Mouse (Mus musculus) cerebellum, adult 2 months (tissue): ENCODE measurements around the gene Nipa2.

Experiments
- CTCF ChIP-seq: fragments of 200-500 bp; IDR thresholded peaks from 2 replicates; pipeline ENCODE4 v1.5.1; 2011; ENCODE audit warnings: low read depth, mild to moderate bottlenecking, control low read depth, low read length, moderate library complexity, borderline replicate concordance; ENCODE audit not compliant: insufficient read depth
- POLR2A ChIP-seq: fragments of 200-500 bp; IDR thresholded peaks from 2 replicates; pipeline ENCODE4 v1.6.1; 2011; ENCODE audit warnings: low read length, control low read depth, borderline replicate concordance; ENCODE audit not compliant: insufficient read depth

DNA sequence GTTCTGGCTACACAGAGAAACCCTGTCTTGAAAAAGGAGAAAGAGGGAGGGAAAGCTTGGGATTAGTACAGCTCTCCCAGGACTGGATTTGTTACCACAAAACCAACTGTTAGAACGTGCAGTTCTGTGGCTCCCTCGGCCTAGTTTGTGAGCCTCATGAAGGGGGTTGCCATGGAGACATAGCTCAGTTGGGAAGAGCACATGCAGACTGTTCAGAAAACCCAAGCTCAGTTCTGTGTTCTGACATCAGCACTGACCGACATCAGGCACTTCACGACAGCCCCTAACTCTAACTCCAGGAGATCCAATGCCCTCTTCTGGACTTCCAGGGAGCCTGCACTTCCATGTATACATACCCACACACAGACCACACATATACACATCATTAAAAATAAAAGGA lies 32.7 kb upstream of the Nipa2 start:
- TF ChIP-seq CTCF (no peak), POLR2A (no peak)
